Mouse (Mus musculus) testis, adult 2 months (tissue): ENCODE measurements around the gene Wnt5b. TPM values are rescaled to one million over a fixed set of nuclear protein-coding genes. Genes with fewer than 3 reads are reported as not detected.
A peak's percentile ranks its signal among the peaks of the same experiment; 100 is the strongest.

Experiments used
- H3K27ac ChIP-seq: fragments of 200-500 bp; 2 replicates; pipeline ENCODE4 v1.5.1; 2012; ENCODE audit warnings: low read depth, low read length; ENCODE audit not compliant: control insufficient read depth, insufficient read depth
- H3K27me3 ChIP-seq: fragments of 200-500 bp; 2 replicates; pipeline ENCODE4 v1.6.1; 2012; ENCODE audit warnings: mild to moderate bottlenecking, low read length, moderate library complexity; ENCODE audit not compliant: control insufficient read depth, insufficient read depth
- H3K36me3 ChIP-seq: fragments of 200-500 bp; 2 replicates; pipeline ENCODE4 v1.6.1; 2012; ENCODE audit warnings: mild to moderate bottlenecking, low read length; ENCODE audit not compliant: control insufficient read depth, insufficient read depth
- H3K4me1 ChIP-seq: fragments of 200-500 bp; 2 replicates; pipeline ENCODE4 v1.6.1; 2012; ENCODE audit warnings: low read length; ENCODE audit not compliant: control insufficient read depth, insufficient read depth
- H3K4me3 ChIP-seq: fragments of 200-500 bp; 2 replicates; pipeline ENCODE4 v1.5.1; 2012; ENCODE audit warnings: low read depth, mild to moderate bottlenecking, low read length, moderate library complexity, mixed read lengths; ENCODE audit not compliant: control insufficient read depth
- CTCF ChIP-seq: fragments of 200-500 bp; IDR thresholded peaks from 2 replicates; pipeline ENCODE4 v1.5.1; 2012; ENCODE audit warnings: low read depth, mild to moderate bottlenecking, inconsistent platforms, low read length, moderate library complexity; ENCODE audit not compliant: control insufficient read depth, insufficient read depth, insufficient replicate concordance
- POLR2A ChIP-seq: fragments of 200-500 bp; IDR thresholded peaks from 2 replicates; pipeline ENCODE4 v1.6.1; 2012; ENCODE audit warnings: low read depth, mild to moderate bottlenecking, inconsistent platforms, low read length, moderate library complexity; ENCODE audit not compliant: control insufficient read depth
- polyA plus RNA-seq: library from polyadenylated mRNA; depleted of rRNA; stranded (reverse); fragments of >200 nt; gene quantifications from 2 replicates; pipeline ENCODE4 v1.2.3, GENCODE M21; 2012

Wnt5b gene
- polyA plus RNA-seq, 1 experiment: 3.8 TPM

GRCm38 (mm10) chr6:119491997-119492629 lies 52.0 kb downstream of the Wnt5b start:
- H3K27me3 ChIP-seq: no peaks in the 10 kb centered on the region
- no peaks in the 10 kb centered on the region; the same call in 1 of the 2 replicates for H3K4me1 ChIP-seq
- no peak overlapping the region for H3K27ac ChIP-seq
- H3K4me3 ChIP-seq: no peak overlapping the region
- TF ChIP-seq CTCF: no peak
- no peak for TF ChIP-seq POLR2A
- no peaks in the 10 kb centered on the region for H3K36me3 ChIP-seq

DNA sequence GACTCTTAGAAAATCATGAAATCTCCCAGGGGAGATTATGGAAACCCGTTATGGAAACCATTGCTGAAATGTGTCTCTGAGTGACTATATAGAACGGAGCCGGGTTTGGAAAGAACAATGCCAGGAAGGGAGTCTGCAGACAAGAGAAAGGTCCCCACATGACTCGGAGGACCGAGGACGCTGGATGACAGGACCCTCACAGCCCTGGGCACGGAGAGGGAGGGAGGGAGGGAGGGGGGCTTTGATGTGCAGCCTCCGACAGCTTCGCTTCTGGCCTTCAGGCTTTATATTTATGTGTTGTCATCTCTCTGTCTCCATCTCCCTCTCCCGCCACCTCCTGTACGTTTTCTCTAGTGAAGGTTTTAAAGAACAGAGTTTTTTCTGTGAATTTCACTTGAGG lies 53.1 kb downstream of the Wnt5b start:
- Histone ChIP-seq H3K4me3 (no peak overlapping the region), H3K4me1 (no peaks in the 10 kb centered on the region; the same call in 1 of the 2 replicates), H3K36me3 (no peaks in the 10 kb centered on the region), H3K27me3 (no peaks in the 10 kb centered on the region), H3K27ac (no peak overlapping the region)
- TF ChIP-seq POLR2A (no peak), CTCF (no peak)

DNA sequence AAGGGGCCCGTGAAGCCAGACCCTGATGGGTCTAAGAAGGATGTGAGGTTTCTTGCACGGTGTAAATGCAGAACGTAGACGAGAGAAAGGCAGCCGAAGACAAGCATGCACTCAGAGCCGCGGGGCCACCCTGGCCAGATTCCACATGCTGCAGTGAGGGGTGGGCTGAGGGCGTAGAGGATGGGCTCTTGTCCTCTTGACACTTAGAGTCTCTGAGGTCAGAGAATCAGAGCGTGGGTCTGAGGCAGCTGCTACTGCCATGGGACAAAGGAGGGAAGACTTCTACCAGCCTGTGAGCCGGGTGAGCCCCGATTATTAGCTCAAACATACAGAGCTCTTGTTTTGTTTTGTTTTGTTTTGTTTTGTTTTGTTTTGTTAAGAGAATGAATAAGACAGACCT lies 53.6 kb downstream of the Wnt5b start:
- H3K27me3 ChIP-seq: no peaks in the 10 kb centered on the region
- no peaks in the 10 kb centered on the region; the same call in 1 of the 2 replicates for H3K4me1 ChIP-seq
- no peak overlapping the region for H3K4me3 ChIP-seq
- no peaks in the 10 kb centered on the region for H3K36me3 ChIP-seq
- H3K27ac ChIP-seq: no peak overlapping the region
- TF ChIP-seq POLR2A (no peak), CTCF (no peak)

DNA sequence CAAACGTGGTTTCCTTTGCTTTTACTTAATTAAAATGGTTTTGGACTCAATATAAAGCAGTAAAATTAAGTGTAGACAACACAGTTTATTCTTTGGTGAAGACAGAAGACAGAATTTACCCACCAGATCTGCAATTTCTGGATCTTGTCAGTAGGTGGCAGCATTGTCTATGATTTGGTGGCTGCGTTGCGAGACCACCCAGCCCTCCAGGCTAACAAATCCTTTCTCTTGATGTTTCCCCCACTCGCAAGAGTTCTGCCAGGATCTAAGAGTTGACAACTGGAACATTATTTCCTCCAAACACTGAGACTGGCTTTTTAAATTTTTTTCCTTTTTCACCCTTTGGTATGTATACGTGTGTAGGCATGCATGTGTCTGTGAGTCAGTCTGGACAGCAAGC lies 54.4 kb downstream of the Wnt5b start:
- no peak overlapping the region for H3K4me3 ChIP-seq
- no peaks in the 10 kb centered on the region for H3K36me3 ChIP-seq
- no peak for TF ChIP-seq POLR2A
- peak; percentile 59; the same call in 1 of the 2 replicates for TF ChIP-seq CTCF
- no peaks in the 10 kb centered on the region; the same call in 1 of the 2 replicates for H3K4me1 ChIP-seq
- no peaks in the 10 kb centered on the region for H3K27me3 ChIP-seq
- no peak overlapping the region for H3K27ac ChIP-seq

GRCm38 (mm10) chr6:119487619-119488018 lies 56.5 kb downstream of the Wnt5b start:
- Histone ChIP-seq H3K4me1 (no peaks in the 10 kb centered on the region; the same call in 1 of the 2 replicates), H3K4me3 (no peak overlapping the region), H3K36me3 (no peaks in the 10 kb centered on the region), H3K27ac (no peak overlapping the region), H3K27me3 (no peaks in the 10 kb centered on the region)
- TF ChIP-seq POLR2A: no peak
- no peak for TF ChIP-seq CTCF

DNA sequence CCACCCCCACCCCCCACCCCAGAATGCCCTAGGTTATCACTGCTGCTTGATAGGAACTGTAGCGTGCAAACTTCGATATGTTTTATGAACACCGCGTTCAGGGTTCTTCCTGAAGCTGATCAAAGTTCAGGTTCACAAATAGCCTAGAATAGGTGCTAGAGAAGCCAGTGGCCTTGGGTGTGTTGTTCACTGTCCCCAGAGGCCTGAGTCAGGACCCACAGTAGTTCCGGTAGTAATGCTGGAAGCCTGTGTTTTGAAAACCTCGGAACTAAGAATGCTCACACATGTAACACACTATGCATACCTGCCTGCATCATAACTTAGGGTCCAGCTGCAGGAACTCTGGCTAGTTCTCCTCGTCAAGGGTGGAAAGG lies 57.1 kb downstream of the Wnt5b start:
- Histone ChIP-seq H3K4me3 (no peak overlapping the region), H3K27ac (no peak overlapping the region), H3K27me3 (no peaks in the 10 kb centered on the region), H3K4me1 (peaks cover under 1% of the 10 kb centered on the region), H3K36me3 (no peaks in the 10 kb centered on the region)
- TF ChIP-seq CTCF (no peak), POLR2A (no peak)

GRCm38 (mm10) chr6:119486381-119487084 lies 57.6 kb downstream of the Wnt5b start:
- Histone ChIP-seq H3K4me1 (peaks cover 2% of the 10 kb centered on the region), H3K27ac (no peak overlapping the region), H3K4me3 (no peak overlapping the region), H3K27me3 (no peaks in the 10 kb centered on the region), H3K36me3 (no peaks in the 10 kb centered on the region)
- TF ChIP-seq CTCF: no peak
- no peak for TF ChIP-seq POLR2A
